Mouse (Mus musculus): ENCODE measurements around the gene Zfand4. TPM values are rescaled to one million over a fixed set of nuclear protein-coding genes. Genes with fewer than 3 reads are reported as not detected.

The Zfand4 gene
- polyA plus RNA-seq, 1 experiment from 2014 or later: 8.3 TPM

DNA sequence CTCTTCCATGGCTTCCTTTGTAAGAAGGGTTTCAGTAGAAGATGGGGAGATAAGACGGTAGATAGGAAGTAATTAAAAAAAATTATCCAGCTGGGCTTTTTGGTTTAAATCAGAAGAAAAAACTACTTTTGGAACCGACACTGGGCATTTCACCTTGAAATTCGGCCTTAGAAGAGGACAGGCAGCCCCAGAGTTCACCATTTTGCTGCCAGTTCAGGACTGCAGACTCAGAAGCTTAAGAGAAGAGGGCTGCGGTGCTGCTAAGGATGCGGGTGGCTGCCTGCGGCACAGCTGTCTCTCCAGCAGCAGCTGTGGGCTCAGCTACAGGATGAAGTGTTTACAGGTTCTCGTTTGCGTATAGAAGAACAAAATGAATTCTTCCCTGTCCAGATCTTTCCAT, 94.0 kb downstream of the Zfand4 start:
- no peak for ATAC-seq (replicated peaks)
- no peak overlapping the region for H3K4me2 ChIP-seq (replicated peaks)
- no peak overlapping the region for H3K9ac ChIP-seq (replicated peaks)
- H3K27me3 ChIP-seq: no peaks in the 10 kb centered on the region
- no peak overlapping the region for H3K4me3 ChIP-seq
- H3K9me3 ChIP-seq: no peaks in the 10 kb centered on the region
- WGBS: 74% methylated on average over 8 of the region's 8 CpGs
- H3K36me3 ChIP-seq: no peaks in the 10 kb centered on the region
- no peak overlapping the region for H3K27ac ChIP-seq (replicated peaks)
- peaks cover 10% of the 10 kb centered on the region; the same call in 1 of the 2 replicates for H3K4me1 ChIP-seq

DNA sequence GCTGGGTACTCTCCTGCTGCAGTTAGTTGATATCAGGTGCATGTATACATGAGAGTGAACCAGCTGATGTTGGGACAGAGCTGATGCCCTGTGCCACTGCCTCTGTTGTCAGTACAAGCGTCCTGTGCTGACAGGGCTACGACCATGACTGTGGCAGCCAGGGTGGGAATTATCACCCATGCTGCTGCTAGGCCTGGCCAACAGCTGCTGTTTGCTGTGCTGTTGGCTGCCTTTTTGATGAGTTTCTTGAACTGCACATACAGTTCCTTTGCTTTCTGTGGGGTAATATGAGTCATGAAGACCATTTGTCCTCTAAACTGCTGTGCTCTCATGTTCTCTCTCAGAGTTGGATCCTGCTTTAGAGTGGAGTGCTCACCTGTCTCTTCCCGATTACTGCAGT, 95.2 kb downstream of the Zfand4 start:
- 90% methylated on average over 3 of the region's 3 CpGs for WGBS
- ATAC-seq (replicated peaks): no peak
- 0 out of 2 replicates have a peak, but pooled peaks cover 2% of the 10 kb centered on the region for H3K36me3 ChIP-seq
- no peak overlapping the region for H3K4me3 ChIP-seq
- no peak overlapping the region for H3K4me2 ChIP-seq (replicated peaks)
- no peaks in the 10 kb centered on the region for H3K9me3 ChIP-seq
- peaks cover 10% of the 10 kb centered on the region; the same call in 1 of the 2 replicates for H3K4me1 ChIP-seq
- no peaks in the 10 kb centered on the region for H3K27me3 ChIP-seq
- H3K9ac ChIP-seq (replicated peaks): no peak overlapping the region
- no peak overlapping the region for H3K27ac ChIP-seq (replicated peaks)

DNA sequence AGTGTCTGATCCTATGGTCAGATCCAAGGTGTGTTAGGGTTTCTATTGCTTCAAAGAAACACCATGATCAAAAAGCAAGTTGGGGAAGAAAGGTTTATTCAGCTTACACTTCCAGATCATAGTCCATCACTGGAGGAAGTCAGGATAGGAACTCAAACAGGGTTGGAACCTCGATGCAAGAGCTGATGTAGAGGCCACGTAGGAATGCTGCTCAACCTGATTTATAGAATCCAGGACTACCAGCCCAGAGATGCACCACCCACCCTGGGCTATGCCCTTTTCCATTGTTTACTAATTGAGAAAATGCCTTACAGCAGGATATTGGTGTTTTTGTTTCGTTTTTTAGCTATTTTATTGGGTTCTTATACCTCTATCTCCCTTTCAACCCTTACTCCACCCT, 97.4 kb downstream of the Zfand4 start:
- peaks cover 10% of the 10 kb centered on the region; the same call in 1 of the 2 replicates for H3K4me1 ChIP-seq
- H3K27me3 ChIP-seq: no peaks in the 10 kb centered on the region
- no peak overlapping the region for H3K4me3 ChIP-seq
- no peak overlapping the region for H3K4me2 ChIP-seq (replicated peaks)
- no peak for ATAC-seq (replicated peaks)
- no peaks in the 10 kb centered on the region for H3K9me3 ChIP-seq
- no peak overlapping the region for H3K9ac ChIP-seq (replicated peaks)
- no peak overlapping the region for H3K27ac ChIP-seq (replicated peaks)
- WGBS: 95% methylated on average over 3 of the region's 3 CpGs
- H3K36me3 ChIP-seq: 0 out of 2 replicates have a peak, but pooled peaks cover 2% of the 10 kb centered on the region

DNA sequence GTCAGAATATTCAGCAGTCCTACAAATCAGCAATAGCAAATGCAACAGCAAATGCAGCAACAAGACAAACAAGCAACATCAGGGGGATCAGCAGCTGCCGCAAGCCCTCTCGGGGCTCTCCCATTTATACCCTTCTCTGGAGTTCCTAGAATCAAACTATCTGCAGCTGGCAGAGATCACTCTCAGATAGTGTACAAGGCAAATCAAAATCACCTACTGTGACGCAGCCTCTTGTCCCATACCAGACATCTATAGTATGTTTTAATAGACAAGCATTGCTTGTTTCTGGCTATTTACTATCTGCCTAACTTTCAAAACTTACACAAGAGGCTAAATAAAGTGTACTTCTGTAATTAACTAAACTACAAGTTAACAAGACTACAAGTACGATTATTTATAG, 98.0 kb downstream of the Zfand4 start:
- H3K36me3 ChIP-seq: 0 out of 2 replicates have a peak, but pooled peaks cover 2% of the 10 kb centered on the region
- no peak overlapping the region for H3K9ac ChIP-seq (replicated peaks)
- ATAC-seq (replicated peaks): no peak
- WGBS: 91% methylated on average over 4 of the region's 4 CpGs
- H3K27me3 ChIP-seq: no peaks in the 10 kb centered on the region
- H3K27ac ChIP-seq (replicated peaks): no peak overlapping the region
- H3K4me3 ChIP-seq: no peak overlapping the region
- peaks cover 10% of the 10 kb centered on the region; the same call in 1 of the 2 replicates for H3K4me1 ChIP-seq
- no peaks in the 10 kb centered on the region for H3K9me3 ChIP-seq
- no peak overlapping the region for H3K4me2 ChIP-seq (replicated peaks)

DNA sequence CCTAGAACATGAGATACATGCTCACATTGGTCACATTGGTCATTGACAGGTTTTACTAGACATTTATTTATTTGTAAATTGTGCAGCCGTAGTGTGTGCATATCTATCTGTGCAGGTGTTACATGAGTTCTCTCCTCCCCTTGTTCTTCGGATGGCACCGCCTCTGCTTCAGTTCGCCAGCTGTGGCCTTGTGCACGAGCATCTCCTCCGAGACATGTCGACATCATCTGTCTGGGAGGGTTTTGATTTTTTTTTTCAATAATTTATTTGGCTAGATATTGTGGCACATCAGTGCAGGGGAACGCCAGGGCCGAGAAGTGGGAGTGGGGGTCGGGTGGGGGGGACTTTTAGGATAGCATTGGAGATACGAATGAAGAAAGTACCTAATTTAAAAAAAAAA, 103.9 kb downstream of the Zfand4 start:
- 86% methylated on average over 11 of the region's 11 CpGs for WGBS
- Histone ChIP-seq H3K9me3 (no peaks in the 10 kb centered on the region), H3K4me1 (no peaks in the 10 kb centered on the region), H3K27me3 (no peaks in the 10 kb centered on the region), H3K36me3 (0 out of 2 replicates have a peak, but pooled peaks cover 2% of the 10 kb centered on the region), H3K4me2 (replicated peaks) (no peak overlapping the region), H3K27ac (replicated peaks) (no peak overlapping the region), H3K9ac (replicated peaks) (no peak overlapping the region), H3K4me3 (no peak overlapping the region)
- no peak for ATAC-seq (replicated peaks)

DNA sequence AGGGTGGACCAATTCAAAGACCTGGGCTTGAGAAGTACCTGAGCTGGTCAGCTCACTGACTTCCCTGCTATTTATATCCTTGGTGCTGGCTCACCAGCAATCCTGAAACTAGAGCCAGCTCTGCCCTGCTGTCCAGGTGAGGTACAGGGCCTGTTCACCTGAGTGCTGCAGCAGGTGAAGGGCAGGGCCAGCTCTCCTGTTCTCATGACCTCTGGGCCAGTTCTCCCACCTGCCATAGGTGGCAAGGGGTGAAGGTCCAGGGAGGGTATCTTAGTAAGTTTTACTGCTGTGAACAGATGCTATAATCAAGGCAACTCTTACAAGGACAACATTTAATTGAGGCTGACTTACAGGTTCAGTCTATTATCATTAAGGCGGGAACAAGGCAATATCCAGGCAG, 105.8 kb downstream of the Zfand4 start:
- H3K27ac ChIP-seq (replicated peaks): no peak overlapping the region
- 100% methylated on average over 1 of the region's 1 CpGs for WGBS
- no peaks in the 10 kb centered on the region for H3K36me3 ChIP-seq
- no peaks in the 10 kb centered on the region for H3K27me3 ChIP-seq
- ATAC-seq (replicated peaks): no peak
- H3K9ac ChIP-seq (replicated peaks): no peak overlapping the region
- H3K9me3 ChIP-seq: no peaks in the 10 kb centered on the region
- H3K4me3 ChIP-seq: no peak overlapping the region
- H3K4me1 ChIP-seq: no peaks in the 10 kb centered on the region
- H3K4me2 ChIP-seq (replicated peaks): no peak overlapping the region

DNA sequence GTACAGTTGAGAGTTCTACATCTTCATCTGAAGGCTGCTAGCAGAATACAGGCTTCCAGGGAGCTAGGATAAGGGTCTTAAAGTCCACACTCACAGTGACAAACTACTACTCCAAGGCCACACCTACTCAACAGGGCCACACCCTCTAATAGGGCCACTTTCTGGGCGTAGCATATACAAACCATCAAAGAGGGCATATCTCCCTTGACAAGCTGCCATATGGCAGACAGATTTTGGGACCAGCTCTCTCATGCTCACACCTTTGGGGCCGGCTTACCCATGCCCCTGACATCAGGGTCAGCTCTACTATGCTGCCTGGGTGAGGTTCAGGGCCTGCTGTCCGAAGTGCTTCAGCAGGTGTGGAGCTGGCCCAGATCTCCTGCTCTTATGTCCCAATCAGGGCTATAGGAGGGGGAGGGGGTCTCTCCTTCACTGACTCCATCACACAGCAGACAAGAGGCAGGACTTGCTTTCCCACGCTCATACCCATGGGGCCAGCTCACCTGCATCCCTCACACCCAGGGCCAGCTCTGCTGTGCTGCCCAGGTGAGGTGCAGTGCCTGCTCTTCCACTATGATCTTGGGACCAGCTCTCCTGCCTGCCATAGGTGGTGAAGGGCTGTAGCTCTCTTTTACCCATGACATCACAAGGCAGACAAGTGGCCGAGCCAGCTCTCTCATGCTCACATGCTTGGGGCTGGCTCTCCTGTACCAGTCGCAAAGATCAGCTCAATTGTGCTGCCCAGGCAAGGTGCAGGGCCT, 106.4 kb downstream of the Zfand4 start:
- ATAC-seq (replicated peaks): 0 out of 2 replicates have a peak, but pooled peaks have one; percentile 26
- 88% methylated on average over 6 of the region's 6 CpGs for WGBS
- Histone ChIP-seq H3K4me3 (no peak overlapping the region), H3K4me2 (replicated peaks) (no peak overlapping the region), H3K27me3 (no peaks in the 10 kb centered on the region), H3K4me1 (no peaks in the 10 kb centered on the region), H3K9me3 (no peaks in the 10 kb centered on the region), H3K27ac (replicated peaks) (no peak overlapping the region), H3K36me3 (no peaks in the 10 kb centered on the region), H3K9ac (replicated peaks) (no peak overlapping the region)

DNA sequence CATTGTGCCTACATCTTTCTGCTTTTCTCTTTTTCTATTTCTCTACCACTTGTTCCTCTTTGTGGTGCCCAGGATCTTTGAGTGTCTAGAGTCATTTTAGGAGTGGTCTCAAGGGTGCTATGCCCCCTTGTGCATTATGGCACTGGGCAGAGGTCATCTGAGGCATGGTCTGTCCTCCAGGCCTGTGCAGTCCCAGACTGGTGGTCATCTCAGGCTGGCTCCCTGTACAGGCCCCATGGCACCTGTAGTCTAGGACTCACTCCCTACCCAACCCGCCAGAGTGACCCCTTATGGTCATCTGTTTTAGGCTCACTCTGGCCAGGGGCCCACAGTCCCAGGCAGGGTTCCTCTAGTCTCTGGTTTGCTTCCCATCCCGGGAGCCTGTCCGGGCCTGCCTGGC, 107.5 kb downstream of the Zfand4 start:
- Histone ChIP-seq H3K4me1 (no peaks in the 10 kb centered on the region), H3K9me3 (no peaks in the 10 kb centered on the region), H3K27ac (replicated peaks) (no peak overlapping the region), H3K36me3 (no peaks in the 10 kb centered on the region), H3K4me2 (replicated peaks) (no peak overlapping the region), H3K9ac (replicated peaks) (no peak overlapping the region), H3K4me3 (no peak overlapping the region), H3K27me3 (no peaks in the 10 kb centered on the region)
- 95% methylated on average over 3 of the region's 3 CpGs for WGBS
- ATAC-seq (replicated peaks): no peak

DNA sequence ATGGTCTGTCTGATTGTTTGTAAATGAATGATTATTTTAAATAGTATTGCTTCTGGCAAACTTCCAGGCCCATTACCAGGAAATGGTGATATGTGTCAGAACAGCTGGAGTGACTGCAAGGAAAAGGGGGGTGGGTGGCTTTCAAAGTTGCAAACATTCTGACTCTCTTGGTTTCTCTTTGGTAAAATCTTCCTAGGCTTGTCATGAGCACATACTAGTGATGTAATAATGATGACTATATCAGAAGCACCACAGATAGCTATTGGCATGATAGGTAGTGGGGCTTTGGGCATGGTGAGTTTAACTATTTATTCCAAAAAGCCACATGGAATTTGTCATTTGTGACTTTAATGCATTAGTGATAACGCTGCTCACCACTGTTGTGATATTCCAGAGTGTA, 110.1 kb downstream of the Zfand4 start:
- ATAC-seq (replicated peaks): no peak
- Histone ChIP-seq H3K9ac (replicated peaks) (no peak overlapping the region), H3K4me2 (replicated peaks) (no peak overlapping the region), H3K36me3 (0 out of 2 replicates have a peak, but pooled peaks cover 3% of the 10 kb centered on the region), H3K4me1 (no peaks in the 10 kb centered on the region), H3K27ac (replicated peaks) (no peak overlapping the region), H3K27me3 (no peaks in the 10 kb centered on the region), H3K9me3 (no peaks in the 10 kb centered on the region), H3K4me3 (no peak overlapping the region)
- 98% methylated on average over 1 of the region's 1 CpGs for WGBS

DNA sequence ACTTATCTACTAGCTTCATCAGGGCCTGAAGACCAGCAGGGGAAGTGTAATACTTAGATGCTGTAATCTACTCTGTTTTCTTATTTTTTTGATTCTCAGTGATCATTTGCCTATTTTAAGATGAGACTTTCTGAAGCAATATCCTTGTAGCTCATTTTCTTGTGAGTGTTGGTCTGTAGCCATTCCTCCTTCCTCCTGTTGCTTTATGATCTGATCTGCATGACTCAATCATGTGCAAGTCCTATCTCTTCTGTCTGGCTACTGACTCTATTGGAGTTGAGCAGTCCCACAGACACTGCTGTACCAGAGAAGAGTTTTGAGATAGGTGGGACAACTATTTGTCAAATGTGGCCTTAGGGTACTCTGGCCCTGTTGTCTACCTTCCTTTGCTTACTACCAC, 110.6 kb downstream of the Zfand4 start:
- no peaks in the 10 kb centered on the region for H3K9me3 ChIP-seq
- no peak overlapping the region for H3K9ac ChIP-seq (replicated peaks)
- no peak for ATAC-seq (replicated peaks)
- H3K36me3 ChIP-seq: 0 out of 2 replicates have a peak, but pooled peaks cover 3% of the 10 kb centered on the region
- no peak overlapping the region for H3K27ac ChIP-seq (replicated peaks)
- H3K4me3 ChIP-seq: no peak overlapping the region
- H3K27me3 ChIP-seq: no peaks in the 10 kb centered on the region
- no peaks in the 10 kb centered on the region for H3K4me1 ChIP-seq
- no peak overlapping the region for H3K4me2 ChIP-seq (replicated peaks)

DNA sequence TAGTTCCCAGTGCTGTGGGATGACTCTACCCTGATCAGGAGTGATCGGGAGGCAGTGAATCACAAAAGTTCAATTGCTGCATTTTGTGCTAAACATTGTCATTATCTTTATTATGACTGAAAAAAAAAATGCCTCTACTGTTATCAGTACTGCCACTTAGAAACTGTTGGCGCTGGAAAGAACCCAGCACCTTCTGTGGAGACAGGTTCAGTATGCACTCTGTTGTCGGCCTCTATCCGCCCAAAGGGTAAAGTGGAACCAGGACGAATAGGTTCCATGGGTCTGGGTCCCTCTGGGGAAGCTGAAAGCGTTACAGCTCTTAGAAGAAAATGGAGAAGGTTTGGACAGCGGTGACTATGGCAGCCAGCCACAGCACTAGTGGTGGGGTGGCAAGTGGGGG, 114.9 kb downstream of the Zfand4 start:
- no peak for ATAC-seq (replicated peaks)
- Histone ChIP-seq H3K27me3 (no peaks in the 10 kb centered on the region), H3K9me3 (no peaks in the 10 kb centered on the region), H3K4me3 (no peak overlapping the region), H3K36me3 (0 out of 2 replicates have a peak, but pooled peaks cover 3% of the 10 kb centered on the region), H3K4me1 (peaks cover 11% of the 10 kb centered on the region), H3K4me2 (replicated peaks) (no peak overlapping the region), H3K27ac (replicated peaks) (no peak overlapping the region), H3K9ac (replicated peaks) (no peak overlapping the region)
- 89% methylated on average over 7 of the region's 7 CpGs for WGBS

All from forebrain, embryonic 15.5 days (tissue).